Mouse (Mus musculus): ENCODE data around the gene Nfatc2. TPM values are rescaled to one million over a fixed set of nuclear protein-coding genes. Genes with fewer than 3 reads are reported as not detected.

The Nfatc2 gene
- total and polyA plus RNA-seq, 3 experiments, result 3.5 to 4.9 (median 4.7) TPM

GRCm38 (mm10) chr2:168532061-168532833 is 69.2 kb downstream of the Nfatc2 start:
- DNase-seq, result peak; percentile 61

GRCm38 (mm10) chr2:168528551-168528950 is 72.9 kb downstream of the Nfatc2 start:
- no peak for DNase-seq

GRCm38 (mm10) chr2:168527430-168527792 is 74.0 kb downstream of the Nfatc2 start:
- no peak for DNase-seq

- DNase-seq, result no peak
Observed at GRCm38 (mm10) chr2:168526547-168527429, 74.7 kb downstream of the Nfatc2 start.

GRCm38 (mm10) chr2:168525391-168526154 is 75.9 kb downstream of the Nfatc2 start:
- DNase-seq, result peak; percentile 40

- DNase-seq, result peak; percentile 96
Observed at GRCm38 (mm10) chr2:168524905-168525381, 76.5 kb downstream of the Nfatc2 start.

GRCm38 (mm10) chr2:168522247-168522646 is 79.2 kb downstream of the Nfatc2 start:
- DNase-seq, result peak; percentile 32

- no peak for DNase-seq
Observed at GRCm38 (mm10) chr2:168520771-168521170, 80.7 kb downstream of the Nfatc2 start.

GRCm38 (mm10) chr2:168519589-168519988 is 81.9 kb downstream of the Nfatc2 start:
- no peak for DNase-seq

GRCm38 (mm10) chr2:168518256-168518659 is 83.2 kb downstream of the Nfatc2 start:
- peak; percentile 74 for DNase-seq

GRCm38 (mm10) chr2:168517774-168518173 is 83.7 kb downstream of the Nfatc2 start:
- DNase-seq, result no peak

- no peak for DNase-seq
Observed at GRCm38 (mm10) chr2:168516717-168517116, 84.7 kb downstream of the Nfatc2 start.

GRCm38 (mm10) chr2:168515466-168515865 is 86.0 kb downstream of the Nfatc2 start:
- no peak for DNase-seq

- DNase-seq, result no peak
Observed at GRCm38 (mm10) chr2:168514131-168514530, 87.3 kb downstream of the Nfatc2 start.

GRCm38 (mm10) chr2:168511529-168511928 is 89.9 kb downstream of the Nfatc2 start:
- DNase-seq, result no peak

- DNase-seq, result no peak
Observed at GRCm38 (mm10) chr2:168508469-168509198, 92.8 kb downstream of the Nfatc2 start.

- DNase-seq, result peak; percentile 74
Observed at GRCm38 (mm10) chr2:168504431-168505182, 96.8 kb downstream of the Nfatc2 start.

- DNase-seq, result no peak
Observed at GRCm38 (mm10) chr2:168503735-168504134, 97.7 kb downstream of the Nfatc2 start.

GRCm38 (mm10) chr2:168500750-168501149 is 100.7 kb downstream of the Nfatc2 start:
- no peak for DNase-seq

- no peak for DNase-seq
Observed at GRCm38 (mm10) chr2:168500244-168500643, 101.2 kb downstream of the Nfatc2 start.

- DNase-seq, result peak; percentile 32
Observed at GRCm38 (mm10) chr2:168491791-168492190, 109.7 kb downstream of the Nfatc2 start.

Measured in adrenal gland, adult 2 months (tissue).